Mouse (Mus musculus) heart, embryonic 14.5 days (tissue): ENCODE data around the gene Neurl2. TPM values are rescaled to one million over a fixed set of nuclear protein-coding genes. Genes with fewer than 3 reads are reported as not detected.
A peak's percentile ranks its signal among the peaks of the same experiment; 100 is the strongest.
"Not testable (repeated sequence)": the region's sequence is repeated elsewhere in the genome, so short reads cannot be mapped to it uniquely, and the experiment has no call there.

Experiments used
- ATAC-seq: fragments of 200-750 bp; cut with Nextera tagmentation; 2 replicates; pipeline ENCODE4 v1.8.0; 2017; ENCODE audit warnings: low read depth, moderate TSS enrichment; ENCODE audit not compliant: insufficient number of reproducible peaks, insufficient read depth, low FRiP score
- H3K27ac ChIP-seq, 2 experiments: fragments of 200-500 bp in 1 of 2; fragments of 300-500 bp in 1 of 2; sonication (generic) in 1 of 2; replicated peaks in 1 of 2; 2 replicates each; pipeline ENCODE4 v1.5.1; 2012 to 2014; ENCODE audit warnings: low read depth in 2 of 2, low read length in 2 of 2, control low read depth in 1 of 2, mild to moderate bottlenecking in 1 of 2, mixed read lengths in 1 of 2; ENCODE audit not compliant: control insufficient read depth in 1 of 2, insufficient read depth in 1 of 2
- H3K27me3 ChIP-seq: fragments of 300-500 bp; sonication (generic); 2 replicates; pipeline ENCODE4 v1.6.1; 2014; ENCODE audit warnings: mild to moderate bottlenecking, low read length, control low read depth; ENCODE audit not compliant: control insufficient read depth, insufficient read depth
- H3K36me3 ChIP-seq: fragments of 300-500 bp; sonication (generic); 2 replicates; pipeline ENCODE4 v1.6.1; 2014; ENCODE audit warnings: mild to moderate bottlenecking, control low read depth, low read length, mixed read lengths; ENCODE audit not compliant: control insufficient read depth, insufficient read depth
- H3K4me1 ChIP-seq, 2 experiments: fragments of 200-500 bp in 1 of 2; fragments of 300-500 bp in 1 of 2; sonication (generic) in 1 of 2; 2 replicates each; pipeline ENCODE4 v1.6.1; 2012 to 2014; ENCODE audit warnings: low read length in 2 of 2, control low read depth in 1 of 2, mixed read lengths in 1 of 2; ENCODE audit not compliant: control insufficient read depth in 2 of 2, insufficient read depth in 2 of 2
- H3K4me2 ChIP-seq: fragments of 300-500 bp; sonication (generic); 2 replicates; pipeline ENCODE4 v1.6.1; 2014; ENCODE audit warnings: mild to moderate bottlenecking, low read length
- H3K4me3 ChIP-seq, 2 experiments: fragments of 200-500 bp in 1 of 2; fragments of 300-500 bp in 1 of 2; sonication (generic) in 1 of 2; 2 replicates each; pipeline ENCODE4 v1.5.1; 2012 to 2014; ENCODE audit warnings: low read length in 2 of 2, mild to moderate bottlenecking in 2 of 2, control low read depth in 1 of 2, low read depth in 1 of 2, moderate library complexity in 1 of 2; ENCODE audit not compliant: control insufficient read depth in 1 of 2, insufficient read depth in 1 of 2
- H3K9ac ChIP-seq: fragments of 300-500 bp; sonication (generic); 2 replicates; pipeline ENCODE4 v1.6.1; 2014; ENCODE audit warnings: mild to moderate bottlenecking, low read length
- H3K9me3 ChIP-seq: fragments of 300-500 bp; sonication (generic); 2 replicates; pipeline ENCODE4 v1.6.1; 2016; ENCODE audit warnings: low read length, control low read depth; ENCODE audit not compliant: control insufficient read depth
- WGBS: fragments of 180-500 bp; shearing (Covaris S2); extraction: QIAGEN DNeasy Blood & Tissue Kit; methylation state at CpG from one replicate; pipeline ENCODE4 v1.1.7; 2014; 5-methylcytosine and 5-hydroxymethylcytosine counted together
- polyA plus RNA-seq: library from polyadenylated mRNA; unstranded; fragments of >200 nt; fragmentation: Nextera tagmentation; extraction: Ambion mirVana; gene quantifications from 2 replicates; pipeline ENCODE4 v1.2.1, GENCODE M21; 2014

Gene Neurl2
- polyA plus RNA-seq, 1 experiment from 2014 or later, result 55.1 TPM

GRCm38 (mm10) chr2:164864593-164864992 is 31.3 kb upstream of the Neurl2 start:
- H3K9me3 ChIP-seq, result peaks cover 7% of the 10 kb centered on the region

DNA sequence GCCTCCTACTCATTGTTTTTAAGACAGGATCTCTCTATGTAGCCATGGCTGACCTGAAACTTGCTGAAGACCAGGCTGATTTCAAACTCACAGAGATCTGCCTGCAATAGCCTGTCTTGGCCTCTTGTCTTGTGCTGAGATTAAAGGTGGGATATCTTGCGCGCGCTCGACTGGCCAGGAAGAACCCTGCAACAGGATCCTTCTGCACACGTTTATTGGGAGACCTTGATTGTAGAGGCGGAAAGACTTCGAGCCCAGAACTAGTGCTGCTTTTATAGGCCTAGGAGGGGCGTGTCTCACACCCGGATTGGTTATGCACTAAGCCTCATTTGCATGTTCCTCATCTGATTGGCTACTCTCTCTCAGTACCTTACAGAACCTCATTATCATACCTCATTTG is 30.2 kb upstream of the Neurl2 start:
- H3K4me2 ChIP-seq, ATAC-seq, H3K4me3 ChIP-seq, H3K27ac ChIP-seq, H3K9ac ChIP-seq, H3K36me3 ChIP-seq, H3K9me3 ChIP-seq: not testable (repeated sequence)
- 97% methylated on average over 7 of the region's 9 CpGs for WGBS
- Histone ChIP-seq H3K27me3 (peaks cover 11% of the 10 kb centered on the region), H3K4me1 (peaks cover 20 to 25% of the 10 kb centered on the region in 2 experiments)

More at GRCm38 (mm10) chr2:164864593-164864992, 31.3 kb upstream of the Neurl2 start:
- Histone ChIP-seq H3K27ac (no peak overlapping the region), H3K4me2 (no peak overlapping the region), H3K27me3 (0 out of 2 replicates have a peak, but pooled peaks cover 1% of the 10 kb centered on the region), H3K9ac (no peak overlapping the region), H3K36me3 (no peaks in the 10 kb centered on the region), H3K4me3 (no peak overlapping the region), H3K4me1 (peaks cover 20 to 25% of the 10 kb centered on the region in 2 experiments)
- ATAC-seq, result no peak
- WGBS, result 53% methylated on average over 4 of the region's 4 CpGs

- H3K27me3 ChIP-seq, result peaks cover 21% of the 10 kb centered on the region
- ATAC-seq, result peak; percentile 34; the same call in 1 of the 2 replicates
- H3K4me1 ChIP-seq, result peaks cover 24 to 25% of the 10 kb centered on the region in 2 experiments
- 46% methylated on average over 9 of the region's 9 CpGs for WGBS
- H3K36me3 ChIP-seq, result no peaks in the 10 kb centered on the region
- no peak overlapping the region for H3K4me3 ChIP-seq
- H3K9me3 ChIP-seq, result no peaks in the 10 kb centered on the region
- H3K4me2 ChIP-seq, result 0 out of 2 replicates have a peak overlapping the region, but pooled peaks have one; percentile 17
- peak overlapping the region; percentile 34 to 56; a peak in 2 of 4 replicates for H3K27ac ChIP-seq
- no peak overlapping the region for H3K9ac ChIP-seq
Observed at GRCm38 (mm10) chr2:164862179-164862861, 29.1 kb upstream of the Neurl2 start.

DNA sequence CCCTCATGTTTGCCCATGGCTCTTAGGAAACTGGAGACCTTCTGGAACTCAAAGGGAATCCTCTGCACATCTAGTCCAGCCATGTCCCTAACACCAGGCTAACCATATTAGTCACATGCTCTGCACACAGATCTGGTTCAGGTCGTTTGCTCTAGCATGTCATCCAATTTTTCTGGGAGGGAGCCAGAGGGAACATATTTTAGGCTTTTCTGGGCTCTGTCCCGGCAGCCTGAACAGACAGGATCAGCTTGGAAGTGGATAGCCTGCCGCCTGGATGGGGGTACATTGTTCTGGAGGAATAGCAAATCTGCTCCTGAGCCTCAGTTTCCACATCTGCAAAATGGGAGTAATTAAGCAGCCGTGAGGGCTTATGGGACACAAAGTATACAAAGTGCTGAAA is 27.8 kb upstream of the Neurl2 start:
- Histone ChIP-seq H3K27ac (no peak overlapping the region), H3K4me1 (peaks cover 22 to 27% of the 10 kb centered on the region in 2 experiments), H3K4me2 (no peak overlapping the region), H3K4me3 (no peak overlapping the region), H3K9me3 (no peaks in the 10 kb centered on the region), H3K9ac (no peak overlapping the region), H3K27me3 (peaks cover 33% of the 10 kb centered on the region), H3K36me3 (no peaks in the 10 kb centered on the region)
- no peak for ATAC-seq
- 66% methylated on average over 4 of the region's 4 CpGs for WGBS

DNA sequence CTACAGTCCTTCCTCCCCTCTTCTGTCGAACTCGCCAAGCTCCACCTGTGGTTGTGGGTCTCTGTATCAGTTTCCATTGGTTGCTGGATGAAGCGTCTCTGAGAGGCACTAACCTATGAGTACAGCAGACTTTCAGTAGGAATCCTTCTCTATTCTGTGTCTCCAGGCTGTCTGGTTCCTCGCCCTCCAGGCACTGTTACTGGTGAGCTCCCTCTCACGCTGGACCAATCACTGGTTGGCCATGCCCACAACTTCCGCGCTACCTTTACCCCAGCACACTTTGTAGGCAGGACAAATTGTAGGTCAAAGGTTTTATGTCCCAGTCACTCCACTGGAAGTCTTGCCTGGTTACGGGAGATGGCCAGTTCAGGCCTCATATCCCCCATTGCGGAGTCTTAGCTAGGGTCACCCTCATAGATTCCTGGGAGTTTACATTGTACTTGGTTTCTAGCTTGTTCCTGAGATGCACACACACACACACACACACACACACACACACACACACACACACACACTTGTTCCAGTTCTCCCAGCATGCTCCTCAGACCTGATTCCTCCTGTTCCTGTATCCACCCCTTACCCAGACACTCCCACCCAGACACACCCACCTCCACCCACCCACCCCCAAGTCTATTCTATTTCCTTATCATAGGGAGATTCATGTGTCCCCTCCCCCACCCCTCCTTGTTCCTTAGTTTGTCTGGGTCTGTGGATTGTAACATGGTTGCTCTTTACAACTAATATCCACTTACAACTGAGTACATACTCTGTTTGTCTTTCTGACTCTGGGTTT is 26.6 kb upstream of the Neurl2 start:
- Histone ChIP-seq H3K4me3 (no peak overlapping the region), H3K4me2 (no peak overlapping the region), H3K9ac (no peak overlapping the region), H3K27me3 (peaks cover 45% of the 10 kb centered on the region), H3K4me1 (peaks cover 22 to 27% of the 10 kb centered on the region in 2 experiments), H3K9me3 (no peaks in the 10 kb centered on the region), H3K27ac (no peak overlapping the region), H3K36me3 (no peaks in the 10 kb centered on the region)
- WGBS, result 62% methylated on average over 9 of the region's 9 CpGs
- ATAC-seq, result no peak

DNA sequence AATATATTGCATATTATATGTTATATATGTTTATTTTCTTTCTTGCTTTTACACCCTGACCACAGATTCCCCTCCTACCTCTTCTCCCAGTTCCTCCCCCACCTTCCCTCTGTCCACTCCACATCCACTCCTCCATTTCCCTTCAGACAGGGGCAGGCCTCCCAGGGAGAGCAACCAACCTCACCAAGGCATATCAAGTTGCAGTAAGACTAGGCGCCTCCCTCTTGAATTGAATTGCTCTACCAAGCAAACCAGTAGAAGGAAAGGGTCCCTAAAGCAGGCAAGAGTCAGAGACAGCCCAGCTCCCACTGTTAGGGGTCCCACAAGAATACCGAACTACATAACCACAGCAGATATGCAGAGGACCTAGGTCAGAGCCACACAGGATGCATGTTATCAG is 25.9 kb upstream of the Neurl2 start:
- Histone ChIP-seq H3K27me3 (peaks cover 52% of the 10 kb centered on the region), H3K9me3 (no peaks in the 10 kb centered on the region), H3K9ac (no peak overlapping the region), H3K36me3 (no peaks in the 10 kb centered on the region), H3K4me2 (no peak overlapping the region), H3K4me1 (peaks cover 22 to 27% of the 10 kb centered on the region in 2 experiments), H3K27ac (no peak overlapping the region), H3K4me3 (no peak overlapping the region)
- ATAC-seq, result no peak
- WGBS, result 38% methylated on average over 2 of the region's 2 CpGs

DNA sequence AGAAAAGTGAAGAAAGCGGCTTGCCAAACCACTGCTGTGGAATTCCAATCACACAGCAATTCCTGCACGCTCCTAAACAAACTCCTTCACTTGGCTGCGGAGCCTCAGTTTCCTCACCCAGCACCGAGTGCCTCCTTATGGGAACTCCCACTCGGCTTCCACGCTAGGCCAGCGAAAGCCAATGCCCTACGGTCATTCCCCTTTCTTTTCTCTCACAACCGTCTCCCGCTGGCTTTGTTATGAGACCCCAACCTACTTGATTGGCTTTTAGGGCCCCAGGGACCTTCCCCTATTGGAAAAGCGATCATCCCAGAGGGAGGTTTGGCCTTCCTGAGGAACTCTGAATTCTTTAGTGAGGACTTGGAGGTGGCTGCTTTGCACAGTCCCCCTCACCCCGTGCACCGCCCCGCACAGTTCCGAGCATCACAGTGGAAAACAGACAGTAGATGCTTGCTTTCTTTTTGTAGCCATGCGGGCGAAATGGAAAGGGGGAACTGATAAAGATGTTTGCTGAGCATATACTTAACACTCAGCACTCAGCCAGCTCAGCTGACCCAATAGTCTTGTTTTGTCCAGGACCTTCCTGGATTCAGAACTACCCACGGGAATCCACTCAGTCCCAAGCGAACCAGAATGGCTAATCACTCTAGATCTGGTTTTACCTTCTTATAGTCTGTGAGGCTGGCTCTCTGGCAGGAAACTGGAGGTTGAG is 24.7 kb upstream of the Neurl2 start:
- no peak for ATAC-seq
- Histone ChIP-seq H3K27me3 (peaks cover 56% of the 10 kb centered on the region), H3K36me3 (no peaks in the 10 kb centered on the region), H3K4me1 (peaks cover 22 to 27% of the 10 kb centered on the region in 2 experiments), H3K4me3 (peak overlapping the region; percentile 51 to 58), H3K27ac (no peak overlapping the region), H3K9ac (peak overlapping the region; percentile 66), H3K9me3 (no peaks in the 10 kb centered on the region), H3K4me2 (peak overlapping the region; percentile 98)
- 11% methylated on average over 19 of the region's 19 CpGs for WGBS
